Mouse (Mus musculus): ENCODE data around the gene Smc1b. TPM values are rescaled to one million over a fixed set of nuclear protein-coding genes. Genes with fewer than 3 reads are reported as not detected.

Smc1b gene
- total and polyA plus RNA-seq, 2 experiments from 2014 or later = 0.15 TPM; not detected in 1

DNA sequence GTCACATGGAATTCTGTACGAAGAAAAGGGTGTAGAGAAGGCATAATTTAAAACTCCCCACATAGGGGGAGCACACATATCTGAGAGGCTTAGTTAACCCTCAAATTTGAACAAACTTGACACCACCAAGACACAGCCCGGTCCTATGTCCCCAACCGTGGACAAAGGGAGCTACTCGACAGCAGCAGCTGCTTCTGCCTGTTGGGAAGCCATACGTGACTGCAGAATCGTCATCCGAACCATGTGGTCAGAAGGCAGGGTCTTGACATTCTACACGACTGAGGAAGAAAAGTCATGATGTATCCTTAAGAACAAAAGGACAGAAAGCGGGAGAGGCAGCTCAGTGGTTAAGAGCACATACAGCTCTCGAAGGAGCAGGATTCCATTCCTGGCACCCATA lies 42.3 kb upstream of the Smc1b start:
- Histone ChIP-seq H3K9me3 (replicated peaks; ENCODE audit: control insufficient read depth, low read length) (no peaks in the 10 kb centered on the region), H3K4me2 (ENCODE audit: low read depth, low read length) (no peak overlapping the region), H3K4me1 (ENCODE audit: control insufficient read depth, insufficient read depth) (peaks cover 7% of the 10 kb centered on the region; the same call in 1 of the 2 replicates), H3K9ac (replicated peaks; ENCODE audit: low read depth, low read length) (no peak overlapping the region), H3K36me3 (replicated peaks; ENCODE audit: control insufficient read depth, insufficient read depth, low read length) (no peaks in the 10 kb centered on the region), H3K27me3 (ENCODE audit: control insufficient read depth, insufficient read depth, low read length) (peaks cover 9% of the 10 kb centered on the region), H3K4me3 (ENCODE audit: low read depth, low read length) (no peak overlapping the region), H3K27ac (ENCODE audit: low read depth) (no peak overlapping the region)
- TF ChIP-seq CTCF (IDR thresholded peaks at IDR 0.05; ENCODE audit: low read depth) = no peak
- TF ChIP-seq EP300 (IDR thresholded peaks at IDR 0.05; ENCODE audit: low read depth) = no peak
- 59% methylated on average over 10 of the region's 10 CpGs for WGBS
- ATAC-seq (ENCODE audit: insufficient read depth, low read depth) = no peak
- no peak for DNase-seq (ENCODE audit: low spot score)

DNA sequence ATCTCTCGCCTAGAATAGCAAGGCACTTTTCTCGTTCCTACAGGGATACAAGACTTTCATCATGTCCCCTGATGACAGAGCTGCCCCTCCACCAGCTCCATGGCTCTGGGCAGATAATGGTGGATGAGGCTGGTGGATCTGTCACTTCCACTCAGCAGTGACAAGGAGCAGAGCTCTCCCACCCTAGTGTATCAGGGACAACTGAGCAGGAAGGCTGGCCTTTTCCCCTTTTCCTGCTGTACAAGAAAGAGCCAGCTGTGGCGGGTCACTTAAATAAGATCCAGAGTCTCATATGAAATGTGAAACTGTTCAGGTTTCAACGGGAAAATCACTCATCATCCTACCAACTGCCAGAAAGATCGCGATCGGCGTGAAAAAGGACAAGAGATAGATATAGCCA lies 41.7 kb upstream of the Smc1b start:
- no peak overlapping the region for H3K4me3 ChIP-seq (ENCODE audit: low read depth, low read length)

DNA sequence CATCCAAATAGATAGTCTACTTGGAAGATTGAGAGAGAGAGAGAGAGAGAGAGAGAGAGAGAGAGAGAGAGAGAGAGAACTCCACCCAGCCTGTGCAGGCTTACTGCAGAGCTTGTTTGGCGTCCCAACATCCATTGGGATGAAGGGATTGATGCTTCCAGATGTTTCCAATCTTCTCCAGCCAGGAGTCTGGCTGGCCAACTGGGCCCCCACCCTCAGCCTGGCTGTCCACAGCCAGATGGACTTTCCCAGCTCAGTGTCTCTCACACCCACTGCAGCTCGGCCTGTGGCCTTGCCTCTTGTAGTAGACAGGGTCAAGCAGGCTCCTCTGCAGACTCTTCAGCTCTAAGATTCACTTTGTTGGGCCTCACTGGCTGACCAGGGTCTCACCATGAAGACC lies 40.3 kb upstream of the Smc1b start:
- Histone ChIP-seq H3K27ac (ENCODE audit: low read depth) (no peak overlapping the region), H3K4me1 (ENCODE audit: control insufficient read depth, insufficient read depth) (no peaks in the 10 kb centered on the region), H3K27me3 (ENCODE audit: control insufficient read depth, insufficient read depth, low read length) (peaks cover 15% of the 10 kb centered on the region), H3K4me2 (ENCODE audit: low read depth, low read length) (no peak overlapping the region), H3K9ac (replicated peaks; ENCODE audit: low read depth, low read length) (no peak overlapping the region), H3K9me3 (replicated peaks; ENCODE audit: control insufficient read depth, low read length) (no peaks in the 10 kb centered on the region), H3K36me3 (replicated peaks; ENCODE audit: control insufficient read depth, insufficient read depth, low read length) (no peaks in the 10 kb centered on the region), H3K4me3 (ENCODE audit: low read depth, low read length) (no peak overlapping the region)
- no peak for TF ChIP-seq EP300 (IDR thresholded peaks at IDR 0.05; ENCODE audit: low read depth)
- TF ChIP-seq CTCF (IDR thresholded peaks at IDR 0.05; ENCODE audit: low read depth) = no peak
- no peak for DNase-seq (ENCODE audit: low spot score)
- WGBS = 79% methylated on average over 2 of the region's 2 CpGs
- peak; percentile 58 for ATAC-seq (ENCODE audit: insufficient read depth, low read depth)

More for the DNA sequence above, 41.7 kb upstream of the Smc1b start:
- 27% methylated on average over 8 of the region's 8 CpGs for WGBS
- Histone ChIP-seq H3K9ac (replicated peaks; ENCODE audit: low read depth, low read length) (no peak overlapping the region), H3K4me1 (ENCODE audit: control insufficient read depth, insufficient read depth) (peaks cover under 1% of the 10 kb centered on the region; the same call in 1 of the 2 replicates), H3K27ac (ENCODE audit: low read depth) (peak overlapping the region; percentile 9; the same call in 1 of the 2 replicates), H3K4me2 (ENCODE audit: low read depth, low read length) (peak overlapping the region; percentile 11; the same call in 1 of the 2 replicates), H3K9me3 (replicated peaks; ENCODE audit: control insufficient read depth, low read length) (no peaks in the 10 kb centered on the region), H3K36me3 (replicated peaks; ENCODE audit: control insufficient read depth, insufficient read depth, low read length) (no peaks in the 10 kb centered on the region), H3K27me3 (ENCODE audit: control insufficient read depth, insufficient read depth, low read length) (peaks cover 15% of the 10 kb centered on the region)
- ATAC-seq (ENCODE audit: insufficient read depth, low read depth) = no peak
- no peak for DNase-seq (ENCODE audit: low spot score)
- no peak for TF ChIP-seq CTCF (IDR thresholded peaks at IDR 0.05; ENCODE audit: low read depth)
- TF ChIP-seq EP300 (IDR thresholded peaks at IDR 0.05; ENCODE audit: low read depth) = no peak

DNA sequence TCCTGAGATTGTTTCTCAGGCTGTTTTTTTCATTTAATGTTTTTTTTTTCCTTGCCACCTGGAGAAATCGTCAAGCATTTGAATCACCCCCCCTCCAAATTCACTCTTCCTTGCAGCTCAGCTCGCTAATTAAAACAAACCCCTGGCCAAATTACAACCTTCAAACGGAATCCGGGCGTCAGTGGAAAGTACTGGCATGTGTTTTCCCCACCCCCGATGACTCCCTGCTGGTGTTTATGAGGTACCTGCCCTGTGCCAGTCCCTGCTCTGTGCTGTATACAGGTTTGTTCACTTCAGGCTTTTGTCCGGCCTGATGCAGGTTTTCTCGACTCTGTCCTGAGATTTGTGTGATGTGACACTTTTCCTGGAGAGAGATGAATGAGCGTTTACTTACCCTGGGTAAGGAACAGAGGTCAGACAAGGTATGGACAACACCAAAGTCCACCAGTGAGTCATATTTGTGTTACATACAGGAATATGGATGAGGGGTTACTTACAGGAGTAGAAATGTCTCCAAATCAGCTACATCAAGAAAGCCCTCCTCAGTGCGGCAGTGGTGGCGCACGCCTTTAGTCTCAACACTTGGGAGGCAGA lies 35.4 kb upstream of the Smc1b start:
- no peak overlapping the region for H3K4me3 ChIP-seq (ENCODE audit: low read depth, low read length)
- DNase-seq (ENCODE audit: low spot score) (no peak), ATAC-seq (ENCODE audit: insufficient read depth, low read depth) (no peak)
- TF ChIP-seq CTCF (IDR thresholded peaks at IDR 0.05; ENCODE audit: low read depth) (no peak), EP300 (IDR thresholded peaks at IDR 0.05; ENCODE audit: low read depth) (no peak)
- no peak overlapping the region for H3K9ac ChIP-seq (replicated peaks; ENCODE audit: low read depth, low read length)
- WGBS = 74% methylated on average over 12 of the region's 12 CpGs
- no peak overlapping the region for H3K27ac ChIP-seq (ENCODE audit: low read depth)
- no peaks in the 10 kb centered on the region for H3K9me3 ChIP-seq (replicated peaks; ENCODE audit: control insufficient read depth, low read length)
- H3K4me2 ChIP-seq (ENCODE audit: low read depth, low read length) = no peak overlapping the region
- H3K36me3 ChIP-seq (replicated peaks; ENCODE audit: control insufficient read depth, insufficient read depth, low read length) = no peaks in the 10 kb centered on the region
- peaks cover 32% of the 10 kb centered on the region for H3K27me3 ChIP-seq (ENCODE audit: control insufficient read depth, insufficient read depth, low read length)
- H3K4me1 ChIP-seq (ENCODE audit: control insufficient read depth, insufficient read depth) = 0 out of 2 replicates have a peak, but pooled peaks cover 8% of the 10 kb centered on the region

DNA sequence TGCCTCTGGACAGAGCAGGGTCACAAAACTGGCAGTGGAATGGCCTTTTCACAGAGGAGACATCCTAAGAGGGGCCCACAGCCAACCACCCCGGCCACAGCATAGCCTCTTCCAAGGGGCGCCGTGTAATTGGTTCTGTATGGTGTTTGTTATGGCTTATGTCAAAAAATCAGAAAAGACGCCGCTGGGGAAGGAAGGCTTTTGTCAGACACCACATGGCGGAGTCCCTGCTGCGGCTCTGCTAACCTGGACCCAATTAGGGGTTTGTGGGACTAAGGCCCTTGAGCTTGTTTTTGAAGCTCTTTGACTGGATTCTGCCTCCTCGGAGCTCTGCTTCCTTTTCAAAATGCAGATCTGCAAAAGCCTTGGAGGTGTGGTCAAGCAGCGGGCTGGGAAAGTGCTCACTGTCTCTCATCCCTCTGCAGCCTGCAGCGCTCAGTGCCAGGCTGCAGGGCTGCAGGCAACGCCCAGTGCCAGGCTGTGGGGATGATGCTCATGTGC lies 34.7 kb upstream of the Smc1b start:
- ATAC-seq (ENCODE audit: insufficient read depth, low read depth) = no peak

More for the DNA sequence above, 34.7 kb upstream of the Smc1b start:
- Histone ChIP-seq H3K27me3 (ENCODE audit: control insufficient read depth, insufficient read depth, low read length) (peaks cover 38% of the 10 kb centered on the region), H3K36me3 (replicated peaks; ENCODE audit: control insufficient read depth, insufficient read depth, low read length) (no peaks in the 10 kb centered on the region), H3K4me2 (ENCODE audit: low read depth, low read length) (no peak overlapping the region), H3K4me1 (ENCODE audit: control insufficient read depth, insufficient read depth) (0 out of 2 replicates have a peak, but pooled peaks cover 8% of the 10 kb centered on the region), H3K9me3 (replicated peaks; ENCODE audit: control insufficient read depth, low read length) (no peaks in the 10 kb centered on the region), H3K9ac (replicated peaks; ENCODE audit: low read depth, low read length) (no peak overlapping the region), H3K4me3 (ENCODE audit: low read depth, low read length) (no peak overlapping the region), H3K27ac (ENCODE audit: low read depth) (no peak overlapping the region)
- no peak for DNase-seq (ENCODE audit: low spot score)
- 63% methylated on average over 11 of the region's 11 CpGs for WGBS
- TF ChIP-seq EP300 (IDR thresholded peaks at IDR 0.05; ENCODE audit: low read depth) = no peak

All from heart, postnatal 0 days (tissue).